Mouse (Mus musculus) forebrain, embryonic 11.5 days (tissue): ENCODE data around the gene Wdr1. TPM values are rescaled to one million over a fixed set of nuclear protein-coding genes. Genes with fewer than 3 reads are reported as not detected.
"Not testable (repeated sequence)": the region's sequence is repeated elsewhere in the genome, so short reads cannot be mapped to it uniquely, and the experiment has no call there.

ENCODE experiments used
- ATAC-seq: fragments of 200-750 bp; cut with Nextera tagmentation; replicated peaks from 2 replicates; pipeline ENCODE4 v1.8.0; 2017; ENCODE audit warnings: moderate TSS enrichment; ENCODE audit not compliant: low FRiP score
- DNase-seq: peaks from one replicate; pipeline ENCODE4 v3.0.0-alpha.2; 2017; ENCODE audit warnings: low spot score
- H3K27ac ChIP-seq: fragments of 300-500 bp; sonication (generic); 2 replicates; pipeline ENCODE4 v1.5.1; 2014; ENCODE audit warnings: low read depth, low read length
- H3K27me3 ChIP-seq: fragments of 300-500 bp; sonication (generic); 2 replicates; pipeline ENCODE4 v1.6.1; 2014; ENCODE audit warnings: mild to moderate bottlenecking, low read length, mixed read lengths; ENCODE audit not compliant: control insufficient read depth, insufficient read depth
- H3K36me3 ChIP-seq: fragments of 300-500 bp; sonication (generic); 2 replicates; pipeline ENCODE4 v1.6.1; 2014; ENCODE audit warnings: mild to moderate bottlenecking, low read length, moderate library complexity, mixed read lengths; ENCODE audit not compliant: control insufficient read depth, insufficient read depth
- H3K4me1 ChIP-seq: fragments of 300-500 bp; sonication (generic); replicated peaks from 2 replicates; pipeline ENCODE4 v1.6.1; 2014; ENCODE audit warnings: low read length, mixed read lengths; ENCODE audit not compliant: control insufficient read depth, insufficient read depth
- H3K4me2 ChIP-seq: fragments of 300-500 bp; sonication (generic); 2 replicates; pipeline ENCODE4 v1.6.1; 2014; ENCODE audit warnings: low read depth, mild to moderate bottlenecking, low read length, moderate library complexity, mixed read lengths; ENCODE audit not compliant: severe bottlenecking
- H3K4me3 ChIP-seq: fragments of 300-500 bp; sonication (generic); 2 replicates; pipeline ENCODE4 v1.5.1; 2014; ENCODE audit warnings: low read depth, low read length
- H3K9ac ChIP-seq: fragments of 300-500 bp; sonication (generic); 2 replicates; pipeline ENCODE4 v1.6.1; 2014; ENCODE audit warnings: low read length
- H3K9me3 ChIP-seq: fragments of 300-500 bp; sonication (generic); 2 replicates; pipeline ENCODE4 v1.6.1; 2016; ENCODE audit warnings: low read length, mixed read lengths; ENCODE audit not compliant: control insufficient read depth
- WGBS: fragments of 180-500 bp; shearing (Covaris S2); extraction: QIAGEN DNeasy Blood & Tissue Kit; methylation state at CpG from one replicate; pipeline ENCODE4 v1.1.7; 2014; 5-methylcytosine and 5-hydroxymethylcytosine counted together
- polyA plus RNA-seq: library from polyadenylated mRNA; unstranded; fragments of >200 nt; fragmentation: Nextera tagmentation; extraction: Ambion mirVana; gene quantifications from 2 replicates; pipeline ENCODE4 v1.2.1, GENCODE M21; 2014

Gene Wdr1
- polyA plus RNA-seq, result 157 and 174 TPM in 2 replicates

- ATAC-seq, result no peak
- Histone ChIP-seq H3K27me3 (no peaks in the 10 kb centered on the region), H3K27ac (peak within 1 kb of the TSS; percentile 86), H3K4me1 (0 out of 2 replicates have a peak, but pooled peaks cover 2% of the 10 kb centered on the region), H3K4me2 (peak within 1 kb of the TSS; percentile 86), H3K9ac (peak within 1 kb of the TSS; percentile 82), H3K4me3 (peak within 1 kb of the TSS; percentile 88), H3K9me3 (no peaks in the 10 kb centered on the region), H3K36me3 (no peaks in the 10 kb centered on the region; the same call in 1 of the 2 replicates)
- no peak for DNase-seq
- WGBS, result 87% methylated on average over 2 of the region's 2 CpGs
These were observed at the start of gene Wdr1 for GRCm38 (mm10) chr5:38563121-38563520. Gene Wdr1, minus strand, starts transcription at chr5:38563221.

DNA sequence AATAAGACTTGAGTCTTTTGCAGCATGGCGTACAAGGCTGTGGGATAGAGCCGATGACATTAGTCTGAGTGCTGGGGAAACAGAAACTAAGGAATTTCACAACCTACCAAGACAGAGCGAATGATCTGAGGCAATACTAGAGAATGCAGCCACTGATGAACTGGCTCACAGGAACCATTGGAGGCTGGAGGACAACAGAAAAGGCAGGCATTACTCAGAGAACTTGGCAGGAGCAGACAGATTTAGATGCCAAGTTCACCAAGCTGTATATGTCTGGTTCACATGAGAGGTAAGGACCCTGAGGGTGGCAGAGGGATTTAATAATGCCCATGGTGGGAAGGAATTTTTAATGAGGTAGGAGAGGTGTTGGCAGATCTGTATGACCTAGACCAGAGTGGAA, 48.1 kb upstream of the Wdr1 start:
- DNase-seq (no peak), ATAC-seq (no peak)
- WGBS, result 90% methylated on average over 3 of the region's 3 CpGs

DNA sequence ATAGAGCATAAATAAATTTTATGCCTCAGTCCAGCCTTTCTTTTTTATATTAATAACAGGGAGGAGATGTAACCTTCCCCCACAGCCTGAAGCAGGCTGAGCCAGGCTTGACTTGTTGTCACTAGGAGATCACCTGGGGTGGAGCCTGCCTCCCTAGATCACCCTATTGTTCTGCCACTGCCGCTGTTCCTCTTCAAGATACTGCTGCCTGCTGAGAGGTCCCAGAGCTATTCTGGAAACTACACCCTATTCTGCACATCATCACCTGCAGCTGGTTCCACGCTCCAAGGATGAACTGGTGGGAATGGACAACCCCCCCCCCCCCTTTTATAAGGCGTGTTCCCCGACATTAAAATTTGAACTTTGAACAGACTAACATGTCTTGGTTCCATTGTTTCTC, 45.2 kb upstream of the Wdr1 start:
- not testable (repeated sequence) for ATAC-seq, DNase-seq
- WGBS, result 83% methylated on average over 4 of the region's 4 CpGs

More for the DNA sequence above, 48.1 kb upstream of the Wdr1 start:
- no peak overlapping the region for H3K9ac ChIP-seq
- H3K4me2 ChIP-seq, result no peak overlapping the region
- no peaks in the 10 kb centered on the region for H3K36me3 ChIP-seq
- H3K9me3 ChIP-seq, result no peaks in the 10 kb centered on the region
- H3K4me1 ChIP-seq, result no peaks in the 10 kb centered on the region
- no peaks in the 10 kb centered on the region for H3K27me3 ChIP-seq
- no peak overlapping the region for H3K4me3 ChIP-seq
- H3K27ac ChIP-seq, result no peak overlapping the region

DNA sequence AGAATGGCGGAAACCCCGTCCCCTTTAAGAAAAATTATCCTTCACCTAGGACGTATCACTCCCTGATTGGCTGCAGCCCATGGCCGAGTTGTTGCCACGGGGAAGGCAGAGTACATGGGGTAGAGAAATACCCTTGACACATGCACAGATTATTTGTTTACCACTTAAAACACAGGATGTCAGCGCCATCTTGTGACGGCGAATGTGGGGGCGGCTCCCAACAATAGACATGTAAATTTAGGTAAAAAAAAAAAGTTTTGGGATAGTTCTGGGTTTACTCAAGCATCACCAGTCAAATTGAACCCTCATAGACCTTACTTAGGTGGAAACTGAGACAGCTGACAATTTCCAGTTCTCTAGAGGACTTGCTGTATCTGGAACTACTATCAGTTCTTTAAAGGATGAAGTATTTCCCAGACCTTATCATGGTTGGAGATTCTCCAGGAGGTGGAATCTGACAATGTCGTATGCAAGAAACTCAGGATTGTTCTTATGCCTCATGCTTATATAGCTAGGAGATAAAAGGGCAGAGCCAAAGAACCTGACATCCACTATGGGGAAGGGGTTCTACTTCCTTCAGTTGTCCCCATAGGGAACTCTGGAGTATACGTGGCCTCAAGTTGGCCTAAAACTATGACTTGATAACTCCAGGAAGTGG, 35.8 kb upstream of the Wdr1 start:
- peak overlapping the region; percentile 34; the same call in 1 of the 2 replicates for H3K4me2 ChIP-seq
- H3K27ac ChIP-seq, result no peak overlapping the region
- DNase-seq, result no peak
- H3K27me3 ChIP-seq, result no peaks in the 10 kb centered on the region
- no peaks in the 10 kb centered on the region for H3K4me1 ChIP-seq
- H3K9me3 ChIP-seq, result no peaks in the 10 kb centered on the region
- ATAC-seq, result peak; percentile 49; the same call in 1 of the 2 replicates
- H3K4me3 ChIP-seq, result peak overlapping the region; percentile 19
- H3K36me3 ChIP-seq, result no peaks in the 10 kb centered on the region
- 52% methylated on average over 11 of the region's 11 CpGs for WGBS
- H3K9ac ChIP-seq, result no peak overlapping the region

More for the DNA sequence above, 45.2 kb upstream of the Wdr1 start:
- not testable (repeated sequence) for H3K27me3 ChIP-seq, H3K36me3 ChIP-seq, H3K4me1 ChIP-seq, H3K9ac ChIP-seq, H3K4me2 ChIP-seq, H3K4me3 ChIP-seq, H3K27ac ChIP-seq, H3K9me3 ChIP-seq

DNA sequence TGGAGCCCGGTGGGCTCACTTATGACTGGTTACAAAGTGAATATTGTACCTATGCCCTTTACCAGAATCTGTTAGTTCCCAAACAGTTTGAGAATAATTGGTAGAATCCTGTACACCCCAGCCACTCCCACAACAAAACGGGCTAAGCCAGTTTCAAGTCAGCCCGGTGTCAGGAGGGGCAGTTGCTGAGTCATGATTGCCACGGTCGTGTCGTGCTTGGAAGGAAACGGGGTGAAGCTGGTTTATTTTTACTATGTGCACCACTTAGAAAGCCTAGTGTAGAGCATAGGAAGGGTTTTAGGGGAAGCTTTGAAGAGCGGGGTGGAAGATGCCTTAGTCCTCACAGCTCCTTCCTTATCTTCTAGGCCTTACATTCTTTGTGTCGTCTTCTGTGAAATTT, 25.9 kb upstream of the Wdr1 start:
- no peaks in the 10 kb centered on the region for H3K4me1 ChIP-seq
- H3K27ac ChIP-seq, result no peak overlapping the region
- WGBS, result 79% methylated on average over 9 of the region's 9 CpGs
- H3K4me3 ChIP-seq, result no peak overlapping the region
- no peak for DNase-seq
- no peak overlapping the region for H3K4me2 ChIP-seq
- H3K9me3 ChIP-seq, result no peaks in the 10 kb centered on the region
- no peak for ATAC-seq
- no peaks in the 10 kb centered on the region for H3K27me3 ChIP-seq
- H3K36me3 ChIP-seq, result no peaks in the 10 kb centered on the region
- no peak overlapping the region for H3K9ac ChIP-seq

- Histone ChIP-seq H3K4me1 (no peaks in the 10 kb centered on the region), H3K9ac (no peak overlapping the region), H3K4me3 (no peak overlapping the region), H3K36me3 (no peaks in the 10 kb centered on the region), H3K27ac (no peak overlapping the region), H3K27me3 (no peaks in the 10 kb centered on the region), H3K9me3 (no peaks in the 10 kb centered on the region), H3K4me2 (no peak overlapping the region)
- DNase-seq (no peak), ATAC-seq (no peak)
- 86% methylated on average over 2 of the region's 2 CpGs for WGBS
These were observed 22.4 kb upstream of the Wdr1 start for GRCm38 (mm10) chr5:38585450-38585849.

DNA sequence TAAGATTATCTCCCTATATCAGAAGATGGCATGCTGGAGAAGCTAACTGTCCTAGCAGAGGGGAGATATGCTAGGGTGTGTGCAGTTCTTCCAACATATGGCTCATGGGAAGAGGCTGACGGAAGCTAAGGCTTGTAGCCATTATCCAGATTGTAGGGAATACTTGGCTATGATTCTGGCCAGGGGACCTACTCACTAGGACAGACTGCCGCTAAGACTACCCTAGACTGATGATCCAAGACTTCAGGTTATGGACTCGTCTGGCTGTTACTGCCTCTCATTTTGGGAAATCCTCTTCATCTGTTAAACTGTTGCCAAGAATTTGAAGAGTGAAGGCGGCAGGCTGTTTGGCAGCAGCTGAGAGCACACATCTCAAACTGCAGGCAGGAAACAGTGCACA, 20.0 kb upstream of the Wdr1 start:
- no peaks in the 10 kb centered on the region for H3K4me1 ChIP-seq
- H3K27me3 ChIP-seq, result no peaks in the 10 kb centered on the region
- H3K27ac ChIP-seq, result no peak overlapping the region
- no peak overlapping the region for H3K9ac ChIP-seq
- no peak overlapping the region for H3K4me3 ChIP-seq
- H3K9me3 ChIP-seq, result no peaks in the 10 kb centered on the region
- DNase-seq (no peak), ATAC-seq (no peak)
- WGBS, result 89% methylated on average over 4 of the region's 4 CpGs
- H3K4me2 ChIP-seq, result no peak overlapping the region
- no peaks in the 10 kb centered on the region for H3K36me3 ChIP-seq

- no peak overlapping the region for H3K4me2 ChIP-seq
- H3K9ac ChIP-seq, result no peak overlapping the region
- DNase-seq, result peak; percentile 68
- no peak overlapping the region for H3K27ac ChIP-seq
- no peak overlapping the region for H3K4me3 ChIP-seq
- H3K27me3 ChIP-seq, result no peaks in the 10 kb centered on the region
- H3K9me3 ChIP-seq, result no peaks in the 10 kb centered on the region
- no peaks in the 10 kb centered on the region for H3K36me3 ChIP-seq
- 37% methylated on average over 6 of the region's 6 CpGs for WGBS
- H3K4me1 ChIP-seq, result no peaks in the 10 kb centered on the region
- peak; percentile 51; the same call in 1 of the 2 replicates for ATAC-seq
These were observed 17.7 kb upstream of the Wdr1 start for GRCm38 (mm10) chr5:38580703-38581102.

DNA sequence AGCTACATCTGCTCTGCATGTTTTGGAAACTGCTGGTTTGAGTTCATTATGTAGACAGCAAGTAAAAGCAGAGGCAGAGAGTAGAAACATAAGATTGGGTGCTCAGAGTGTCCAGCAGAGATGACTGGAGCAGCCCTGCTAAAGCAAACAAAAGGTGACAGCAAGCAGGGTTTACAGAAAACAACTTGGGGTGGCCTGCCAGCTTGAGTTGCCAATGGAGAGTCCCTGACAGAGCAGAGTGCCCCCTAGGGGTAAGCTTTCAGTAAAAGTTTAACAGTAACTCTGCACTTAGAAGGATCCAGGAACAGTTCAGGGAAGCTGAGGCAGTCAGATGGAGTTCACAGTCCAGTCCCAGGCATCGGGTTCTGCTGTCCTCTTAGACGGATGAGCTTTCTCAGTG, 7.9 kb upstream of the Wdr1 start:
- no peak overlapping the region for H3K4me2 ChIP-seq
- no peak overlapping the region for H3K27ac ChIP-seq
- WGBS, result 71% methylated on average over 2 of the region's 2 CpGs
- no peak overlapping the region for H3K9ac ChIP-seq
- H3K4me1 ChIP-seq, result no peaks in the 10 kb centered on the region
- no peak for DNase-seq
- H3K27me3 ChIP-seq, result no peaks in the 10 kb centered on the region
- no peak overlapping the region for H3K4me3 ChIP-seq
- ATAC-seq, result no peak
- no peaks in the 10 kb centered on the region for H3K36me3 ChIP-seq
- no peaks in the 10 kb centered on the region for H3K9me3 ChIP-seq
